In genomic region chr16:76224901-76225586, GRCm38 (mm10) we compare ENCODE assay signal across 9 mouse cellular contexts.
DNase-seq lines count a peak whose midpoint lies in the region; ATAC-seq lines count a peak whose summit lies in the region.
"Had no signal": no experiment of that assay in that cellular context is flagged by ENCODE, and none has a peak within 500 bp of the region (broad histone marks: within the 10 kb centered on the region; RNA-seq: fewer than 3 reads in every experiment).

No protein-coding gene starts in this region.

- peaks cover 8% of the 10 kb centered on the region for H3K4me1 ChIP-seq in kidney, embryonic 14.5 days (ENCODE audit: control insufficient read depth, insufficient read depth, low read length)
- peaks cover 17% of the 10 kb centered on the region for H3K4me1 ChIP-seq in lung, embryonic 16.5 days (replicated peaks; ENCODE audit: control insufficient read depth, insufficient read depth, low read length)

- H3K27me3 ChIP-seq in kidney, embryonic 14.5 days (ENCODE audit: control insufficient read depth, insufficient read depth, low read length), result no peaks in the 10 kb centered on the region
- no peaks in the 10 kb centered on the region for H3K27me3 ChIP-seq in lung, embryonic 16.5 days (ENCODE audit: control insufficient read depth, insufficient read depth, low read depth, low read length)

- 6% methylated on average over 9 of the region's 9 CpGs for WGBS in kidney, embryonic 14.5 days
- 29% methylated on average over 9 of the region's 9 CpGs for WGBS in lung, embryonic 16.5 days

- H3K4me2 ChIP-seq in kidney, embryonic 14.5 days (replicated peaks; ENCODE audit: low read depth, low read length), result no peak overlapping the region
- peak overlapping the region; percentile 23; the same call in 1 of the 2 replicates for H3K4me2 ChIP-seq in lung, embryonic 16.5 days (ENCODE audit: low read depth, low read length)

- no peaks in the 10 kb centered on the region for H3K9me3 ChIP-seq in kidney, embryonic 14.5 days (ENCODE audit: control insufficient read depth, low read length)
- H3K9me3 ChIP-seq in lung, embryonic 16.5 days (ENCODE audit: control insufficient read depth, low read length), result no peaks in the 10 kb centered on the region

- no peak overlapping the region for H3K4me3 ChIP-seq in kidney, embryonic 14.5 days (ENCODE audit: low read length)
- H3K4me3 ChIP-seq in lung, embryonic 16.5 days (ENCODE audit: low read length), result no peak overlapping the region

- ATAC-seq in kidney, embryonic 14.5 days (ENCODE audit: low FRiP score, low TSS enrichment), result peak; percentile 59
- peak; percentile 42; the same call in 1 of the 2 replicates for ATAC-seq in lung, embryonic 16.5 days (ENCODE audit: low read depth)

- peak overlapping the region; percentile 34; the same call in 1 of the 2 replicates for H3K27ac ChIP-seq in kidney, embryonic 14.5 days (ENCODE audit: low read depth, low read length)
- H3K27ac ChIP-seq in lung, embryonic 16.5 days (ENCODE audit: low read length), result no peak overlapping the region; the same call in 1 of the 2 replicates

- no peak overlapping the region for H3K9ac ChIP-seq in kidney, embryonic 14.5 days (ENCODE audit: low read depth, low read length)
- H3K9ac ChIP-seq in lung, embryonic 16.5 days (ENCODE audit: low read length), result no peak overlapping the region

- H3K36me3 ChIP-seq in kidney, embryonic 14.5 days (ENCODE audit: control insufficient read depth, insufficient read depth, low read length), result no peaks in the 10 kb centered on the region
- no peaks in the 10 kb centered on the region for H3K36me3 ChIP-seq in lung, embryonic 16.5 days (ENCODE audit: control insufficient read depth, insufficient read depth, low read length)

- peak; percentile 64 for DNase-seq in CD4-positive, CD25-positive, alpha-beta regulatory T cell, adult 2 months (ENCODE audit: low read depth, low spot score)
- peak; percentile 10 for DNase-seq in ZHBTc4 (ENCODE audit: low read depth, low spot score)
- DNase-seq in cerebellum, adult 11 months, result no peak
- no peak for DNase-seq in urinary bladder, postnatal 10 days (ENCODE audit: low spot score)
- no peak for DNase-seq in gastrocnemius, postnatal 10 days
- no peak for DNase-seq in cerebellum, adult 11-12 months
- DNase-seq: layer of hippocampus, postnatal 36 days had no signal

Comparison
In these comparisons a context has a peak if more than half of its experiments do, and no peak if none do; other contexts are left out.
1. DNase-seq: peak in CD4-positive, CD25-positive, alpha-beta regulatory T cell, adult 2 months (single experiment) and ZHBTc4 (single experiment); none in cerebellum, adult 11 months (single experiment), urinary bladder, postnatal 10 days (single experiment), gastrocnemius, postnatal 10 days (single experiment) and cerebellum, adult 11-12 months (single experiment).